Mouse (Mus musculus): ENCODE results near the gene Smpdl3a. TPM values are rescaled to one million over a fixed set of nuclear protein-coding genes. Genes with fewer than 3 reads are reported as not detected.

Smpdl3a gene
- polyA plus RNA-seq (2017; shearing (Covaris generic)) = 323 TPM

DNA sequence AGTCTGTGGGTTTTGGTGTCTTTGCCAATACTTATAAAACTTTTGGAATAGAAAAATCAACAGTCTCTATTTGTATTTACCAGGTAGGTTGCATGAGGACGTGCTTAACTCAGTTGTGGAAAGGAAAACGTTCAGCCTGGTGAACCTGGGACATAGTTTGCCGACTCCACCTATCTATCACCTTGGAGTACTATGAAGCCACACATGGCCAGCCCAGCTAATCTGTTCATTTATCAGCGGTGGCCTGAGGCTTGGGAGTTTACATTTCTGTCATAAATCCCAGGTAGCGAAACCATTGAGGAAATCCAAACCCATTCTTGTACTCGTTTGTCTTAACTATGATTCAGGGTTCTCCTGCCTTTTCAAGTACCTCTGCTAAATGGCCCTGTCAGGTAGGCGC, at the start of gene Smpdl3a:
TSS of gene Smpdl3a (plus strand) at position 318 of the 400 bp plus-strand sequence.

DNA sequence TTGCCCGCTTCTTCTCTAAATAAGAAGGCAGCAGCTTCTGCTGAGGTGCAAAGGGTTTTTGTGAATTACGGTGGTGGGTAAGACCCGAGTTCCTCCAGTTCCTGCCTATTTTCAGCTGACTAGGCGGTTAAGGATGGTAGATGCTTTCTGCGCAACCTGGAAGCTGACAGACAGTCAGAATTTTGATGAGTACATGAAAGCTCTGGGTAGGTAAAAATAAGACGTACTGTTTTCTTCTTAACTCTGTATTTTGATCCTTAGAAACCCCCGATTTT, 9.3 kb upstream of the Smpdl3a start, which contains the start of gene Fabp7:
TSS of gene Fabp7 (plus strand) at position 6 of the 275 bp plus-strand sequence.

Other genes with a start within 250 kb of the Smpdl3a start
- 0.89 TPM for gene Pkib, start 162.4 kb upstream of the Smpdl3a start, polyA plus RNA-seq (2017; shearing (Covaris generic))
- not detected for gene Fabp7, start 9.5 kb upstream of the Smpdl3a start, polyA plus RNA-seq (2017; shearing (Covaris generic))

Data from inflammation-experienced regulatory T-cells, adult 16 weeks (primary cell).